Mouse (Mus musculus) hindbrain, embryonic 16.5 days (tissue): ENCODE data around the gene Shoc2. TPM values are rescaled to one million over a fixed set of nuclear protein-coding genes. Genes with fewer than 3 reads are reported as not detected.

Experiments used
- ATAC-seq: fragments of 200-750 bp; cut with Nextera tagmentation; 2 replicates; pipeline ENCODE4 v1.8.0; 2017; ENCODE audit warnings: moderate TSS enrichment, moderate library complexity
- H3K27ac ChIP-seq: fragments of 300-500 bp; sonication (generic); 2 replicates; pipeline ENCODE4 v1.5.1; 2014; ENCODE audit warnings: low read depth, mild to moderate bottlenecking, control low read depth, low read length, moderate library complexity
- H3K27me3 ChIP-seq: fragments of 300-500 bp; sonication (generic); replicated peaks from 2 replicates; pipeline ENCODE4 v1.6.1; 2014; ENCODE audit warnings: low read length; ENCODE audit not compliant: control insufficient read depth, insufficient read depth
- H3K36me3 ChIP-seq: fragments of 300-500 bp; sonication (generic); 2 replicates; pipeline ENCODE4 v1.6.1; 2014; ENCODE audit warnings: mild to moderate bottlenecking, low read length, moderate library complexity, mixed read lengths; ENCODE audit not compliant: control insufficient read depth, insufficient read depth
- H3K4me1 ChIP-seq: fragments of 300-500 bp; sonication (generic); 2 replicates; pipeline ENCODE4 v1.6.1; 2014; ENCODE audit warnings: low read depth, low read length; ENCODE audit not compliant: control insufficient read depth, insufficient read depth
- H3K4me2 ChIP-seq: fragments of 300-500 bp; sonication (generic); 2 replicates; pipeline ENCODE4 v1.6.1; 2014; ENCODE audit warnings: mild to moderate bottlenecking, low read length, control low read depth, moderate library complexity
- H3K4me3 ChIP-seq: fragments of 300-500 bp; sonication (generic); 2 replicates; pipeline ENCODE4 v1.5.1; 2014; ENCODE audit warnings: mild to moderate bottlenecking, low read length, control low read depth, moderate library complexity
- H3K9ac ChIP-seq: fragments of 300-500 bp; sonication (generic); 2 replicates; pipeline ENCODE4 v1.6.1; 2014; ENCODE audit warnings: low read depth, mild to moderate bottlenecking, control low read depth, low read length, moderate library complexity
- H3K9me3 ChIP-seq: fragments of 300-500 bp; sonication (generic); 2 replicates; pipeline ENCODE4 v1.6.1; 2014; ENCODE audit warnings: mild to moderate bottlenecking, low read length, moderate library complexity; ENCODE audit not compliant: control insufficient read depth
- WGBS: fragments of 180-500 bp; shearing (Covaris S2); extraction: QIAGEN DNeasy Blood & Tissue Kit; methylation state at CpG from one replicate; pipeline ENCODE4 v1.1.7; 2014; 5-methylcytosine and 5-hydroxymethylcytosine counted together
- polyA plus RNA-seq: library from polyadenylated mRNA; unstranded; fragments of >200 nt; fragmentation: Nextera tagmentation; extraction: Ambion mirVana; gene quantifications from 2 replicates; pipeline ENCODE4 v1.2.1, GENCODE M21; 2015

The Shoc2 gene
- polyA plus RNA-seq, 1 experiment from 2014 or later = 55.4 TPM

DNA sequence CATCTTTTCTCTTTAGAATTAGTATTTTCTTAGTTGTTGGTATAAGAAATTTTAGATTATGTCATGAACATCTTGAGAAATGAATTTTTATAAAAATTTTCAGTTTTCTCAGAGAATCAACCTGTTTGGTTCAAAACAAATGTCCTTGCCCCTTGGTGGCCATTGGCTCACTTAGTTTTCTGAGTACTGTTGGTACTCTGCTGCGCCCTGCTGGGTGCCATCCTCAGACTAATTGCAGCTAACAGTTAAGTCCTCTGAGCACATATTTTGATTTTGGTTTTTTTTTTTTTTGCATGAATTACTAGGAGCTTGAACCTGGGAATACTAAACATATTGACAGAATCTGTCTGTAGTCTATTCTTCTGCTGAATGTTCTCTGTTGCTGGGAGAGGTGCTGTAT is 39.2 kb downstream of the Shoc2 start:
- Histone ChIP-seq H3K4me1 (no peaks in the 10 kb centered on the region), H3K4me2 (no peak overlapping the region), H3K27ac (no peak overlapping the region), H3K9ac (no peak overlapping the region), H3K36me3 (no peaks in the 10 kb centered on the region), H3K9me3 (no peaks in the 10 kb centered on the region), H3K4me3 (no peak overlapping the region), H3K27me3 (no peaks in the 10 kb centered on the region)
- WGBS = 97% methylated on average over 1 of the region's 1 CpGs
- ATAC-seq = no peak

- Histone ChIP-seq H3K4me2 (no peak overlapping the region), H3K4me3 (no peak overlapping the region), H3K9ac (no peak overlapping the region), H3K27me3 (no peaks in the 10 kb centered on the region), H3K27ac (no peak overlapping the region), H3K36me3 (no peaks in the 10 kb centered on the region), H3K4me1 (no peaks in the 10 kb centered on the region), H3K9me3 (no peaks in the 10 kb centered on the region)
- ATAC-seq = no peak
- WGBS = 91% methylated on average over 3 of the region's 3 CpGs
These were observed 40.5 kb downstream of the Shoc2 start for GRCm38 (mm10) chr19:53984628-53985027.

GRCm38 (mm10) chr19:53990538-53990937 is 46.4 kb downstream of the Shoc2 start:
- Histone ChIP-seq H3K27ac (no peak overlapping the region), H3K36me3 (no peaks in the 10 kb centered on the region), H3K4me3 (no peak overlapping the region), H3K9me3 (no peaks in the 10 kb centered on the region), H3K4me1 (no peaks in the 10 kb centered on the region), H3K27me3 (no peaks in the 10 kb centered on the region), H3K9ac (no peak overlapping the region), H3K4me2 (no peak overlapping the region)
- WGBS = 78% methylated on average over 2 of the region's 2 CpGs
- ATAC-seq = no peak

DNA sequence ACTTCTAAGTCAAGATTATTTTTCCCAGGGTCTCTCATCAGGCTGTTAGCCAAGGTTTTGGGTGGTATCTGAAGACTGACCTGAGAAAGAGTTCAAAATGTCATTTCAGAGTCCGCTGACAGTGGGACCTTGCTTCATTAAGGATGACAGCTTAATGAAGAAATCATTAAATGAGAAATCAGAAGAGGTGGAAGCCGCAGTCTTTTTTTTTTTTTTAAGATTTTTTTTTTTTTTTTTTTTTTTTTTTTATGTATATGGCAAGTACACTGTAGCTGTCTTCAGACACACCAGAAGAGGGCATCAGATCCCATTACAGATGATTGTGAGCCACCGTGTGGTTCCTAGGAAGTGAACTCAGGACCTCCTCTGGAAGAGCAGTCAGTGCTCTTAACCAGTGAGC is 49.8 kb downstream of the Shoc2 start:
- ATAC-seq = no peak
- H3K9me3 ChIP-seq = no peaks in the 10 kb centered on the region
- H3K27ac ChIP-seq = no peak overlapping the region
- H3K36me3 ChIP-seq = no peaks in the 10 kb centered on the region
- H3K4me1 ChIP-seq = no peaks in the 10 kb centered on the region
- H3K9ac ChIP-seq = no peak overlapping the region
- H3K4me3 ChIP-seq = no peak overlapping the region
- no peaks in the 10 kb centered on the region for H3K27me3 ChIP-seq
- 80% methylated on average over 3 of the region's 3 CpGs for WGBS
- no peak overlapping the region for H3K4me2 ChIP-seq

DNA sequence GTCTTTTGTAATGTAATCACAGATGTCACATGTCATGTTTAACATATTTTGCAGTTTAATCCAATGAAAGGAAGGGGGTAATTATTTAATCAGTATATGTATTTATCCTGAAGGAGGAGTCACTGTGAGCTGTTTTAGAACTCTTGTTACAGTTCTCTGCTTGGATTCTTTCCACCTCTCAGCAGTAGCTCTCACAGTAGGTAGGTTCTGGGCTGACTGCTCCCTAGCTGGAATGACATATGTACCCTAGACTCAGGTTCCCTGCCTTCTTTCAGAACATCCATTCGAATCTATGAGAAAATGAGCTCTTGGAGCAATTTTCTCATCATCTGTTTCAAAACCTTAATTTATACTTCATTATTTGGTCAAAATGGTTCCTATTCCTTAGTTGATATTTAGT is 50.2 kb downstream of the Shoc2 start:
- ATAC-seq = no peak

DNA sequence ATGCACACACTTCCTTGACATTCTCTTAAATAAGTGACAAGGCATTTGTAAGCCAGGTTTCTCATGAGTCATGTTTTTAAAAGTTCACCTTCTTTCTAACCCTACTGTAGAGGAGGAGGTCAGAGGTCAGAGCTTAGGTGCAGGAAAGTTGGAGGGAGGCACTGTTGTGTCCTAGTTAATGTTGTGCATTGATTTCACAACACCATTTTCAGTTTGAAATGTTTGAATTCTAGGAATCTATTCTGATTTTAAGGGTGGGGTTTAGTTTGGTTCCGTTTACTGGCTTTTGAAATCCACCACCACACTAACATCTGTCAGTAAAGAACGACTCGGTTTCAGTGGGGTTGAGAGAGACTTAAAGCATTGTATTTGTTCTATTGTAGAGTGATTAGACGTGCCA is 66.9 kb downstream of the Shoc2 start:
- 70% methylated on average over 4 of the region's 4 CpGs for WGBS
- H3K4me3 ChIP-seq = no peak overlapping the region
- H3K4me2 ChIP-seq = no peak overlapping the region
- no peak for ATAC-seq
- no peak overlapping the region for H3K9ac ChIP-seq
- no peak overlapping the region for H3K27ac ChIP-seq
- H3K36me3 ChIP-seq = no peaks in the 10 kb centered on the region
- H3K9me3 ChIP-seq = no peaks in the 10 kb centered on the region
- no peaks in the 10 kb centered on the region for H3K27me3 ChIP-seq
- no peaks in the 10 kb centered on the region for H3K4me1 ChIP-seq

More for the DNA sequence above, 50.2 kb downstream of the Shoc2 start:
- H3K27ac ChIP-seq = no peak overlapping the region
- H3K4me2 ChIP-seq = no peak overlapping the region
- H3K4me3 ChIP-seq = no peak overlapping the region
- WGBS = 71% methylated on average over 1 of the region's 1 CpGs
- H3K9me3 ChIP-seq = no peaks in the 10 kb centered on the region
- H3K4me1 ChIP-seq = no peaks in the 10 kb centered on the region
- no peaks in the 10 kb centered on the region for H3K36me3 ChIP-seq
- H3K27me3 ChIP-seq = no peaks in the 10 kb centered on the region
- H3K9ac ChIP-seq = no peak overlapping the region

GRCm38 (mm10) chr19:54014999-54015398 is 70.9 kb downstream of the Shoc2 start:
- 97% methylated on average over 5 of the region's 5 CpGs for WGBS
- Histone ChIP-seq H3K36me3 (no peaks in the 10 kb centered on the region), H3K27me3 (no peaks in the 10 kb centered on the region), H3K4me3 (no peak overlapping the region), H3K4me1 (no peaks in the 10 kb centered on the region), H3K4me2 (no peak overlapping the region), H3K9me3 (no peaks in the 10 kb centered on the region), H3K27ac (no peak overlapping the region), H3K9ac (no peak overlapping the region)
- no peak for ATAC-seq

GRCm38 (mm10) chr19:54015503-54015902 is 71.4 kb downstream of the Shoc2 start:
- Histone ChIP-seq H3K4me3 (no peak overlapping the region), H3K27me3 (no peaks in the 10 kb centered on the region), H3K27ac (no peak overlapping the region), H3K36me3 (no peaks in the 10 kb centered on the region), H3K9ac (no peak overlapping the region), H3K9me3 (no peaks in the 10 kb centered on the region), H3K4me2 (no peak overlapping the region), H3K4me1 (no peaks in the 10 kb centered on the region)
- no peak for ATAC-seq
- 98% methylated on average over 5 of the region's 5 CpGs for WGBS

DNA sequence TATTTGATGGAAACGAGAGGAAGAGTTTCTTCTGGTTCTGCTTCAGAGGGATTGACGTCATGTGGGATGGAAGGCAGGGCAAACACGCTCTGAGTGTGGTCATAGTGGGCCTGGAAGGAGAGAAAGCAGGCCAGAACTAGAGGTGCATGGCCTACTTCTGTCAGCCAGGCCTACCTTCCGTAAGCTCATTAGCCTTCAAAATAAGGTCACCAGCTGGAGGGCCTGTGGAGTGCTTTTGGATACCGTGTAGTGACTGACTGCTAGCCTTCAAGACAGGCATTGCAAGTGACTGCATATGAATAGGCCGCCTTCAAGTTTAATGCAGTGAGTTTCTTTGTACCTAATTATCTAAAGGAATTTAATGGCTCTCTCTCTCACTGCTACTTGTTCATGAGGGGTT is 91.0 kb downstream of the Shoc2 start:
- H3K27me3 ChIP-seq = no peaks in the 10 kb centered on the region
- H3K9ac ChIP-seq = no peak overlapping the region
- H3K27ac ChIP-seq = no peak overlapping the region
- H3K4me1 ChIP-seq = no peaks in the 10 kb centered on the region
- H3K4me2 ChIP-seq = no peak overlapping the region
- 82% methylated on average over 6 of the region's 6 CpGs for WGBS
- H3K9me3 ChIP-seq = no peaks in the 10 kb centered on the region
- H3K4me3 ChIP-seq = no peak overlapping the region
- no peak for ATAC-seq
- peaks cover 11% of the 10 kb centered on the region for H3K36me3 ChIP-seq

GRCm38 (mm10) chr19:54039441-54039840 is 95.3 kb downstream of the Shoc2 start:
- no peak for ATAC-seq
- H3K27ac ChIP-seq = no peak overlapping the region
- H3K9me3 ChIP-seq = no peaks in the 10 kb centered on the region
- H3K9ac ChIP-seq = no peak overlapping the region
- H3K27me3 ChIP-seq = no peaks in the 10 kb centered on the region
- WGBS = 73% methylated on average over 7 of the region's 7 CpGs
- H3K4me3 ChIP-seq = no peak overlapping the region
- no peak overlapping the region for H3K4me2 ChIP-seq
- H3K36me3 ChIP-seq = peaks cover 3% of the 10 kb centered on the region; the same call in 1 of the 2 replicates
- no peaks in the 10 kb centered on the region for H3K4me1 ChIP-seq
